Mouse (Mus musculus) T-cell, adult 66 days (primary cell): ENCODE measurements around the gene Olfr412. TPM values are rescaled to one million over a fixed set of nuclear protein-coding genes. Genes with fewer than 3 reads are reported as not detected.

Source experiments
- total RNA-seq, 2 experiments: library from RNA; stranded (reverse); gene quantifications; 3 replicates in 1 of 2; 4 replicates in 1 of 2; pipeline ENCODE4 v1.2.4; 2023

Gene Olfr412
- not detected for total RNA-seq

DNA sequence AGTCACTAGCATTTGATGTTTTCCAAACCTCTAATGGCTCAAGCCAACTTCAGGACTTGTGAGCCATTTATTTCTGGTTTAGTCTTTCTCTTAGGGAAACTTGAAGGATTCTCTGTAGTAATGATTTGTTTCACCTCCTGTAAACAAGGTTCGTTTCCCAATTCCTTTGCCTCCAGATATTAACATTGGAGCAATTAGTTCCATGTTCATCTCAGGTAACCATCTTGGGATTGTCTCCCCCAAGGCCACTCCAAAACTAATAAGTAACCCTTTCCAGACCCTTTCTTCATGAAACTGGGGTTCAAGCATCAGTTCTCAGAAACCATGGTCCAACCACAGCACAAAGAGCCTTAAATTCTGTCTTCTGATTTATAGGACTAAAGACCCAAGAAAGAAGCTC is at the start of gene Olfr412:
Olfr412 (plus strand) TSS at position 301 of the 400 bp plus-strand sequence.

DNA sequence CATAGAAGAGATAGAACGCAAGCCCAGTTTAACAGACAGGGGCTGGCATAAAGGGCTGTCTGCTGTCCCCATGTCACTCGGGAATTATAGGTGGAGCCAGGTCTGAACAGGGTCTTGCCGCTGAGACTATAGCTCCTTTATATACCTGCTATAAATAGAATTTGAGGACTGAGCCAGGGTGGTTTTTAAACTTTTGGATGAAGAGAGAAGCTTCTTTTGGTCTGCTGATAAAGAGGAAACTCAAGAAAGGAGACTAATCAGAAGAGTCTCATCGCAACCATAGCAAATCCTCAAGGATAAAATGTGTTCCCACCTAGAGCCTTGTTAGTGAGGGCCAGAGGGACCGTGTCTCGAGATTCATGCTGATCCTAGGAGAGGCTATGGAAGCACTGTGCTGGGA is 23.9 kb upstream of the Olfr412 start, which contains the start of gene Olfr410:
Olfr410 (minus strand) TSS at position 101 of the 400 bp plus-strand sequence.

DNA sequence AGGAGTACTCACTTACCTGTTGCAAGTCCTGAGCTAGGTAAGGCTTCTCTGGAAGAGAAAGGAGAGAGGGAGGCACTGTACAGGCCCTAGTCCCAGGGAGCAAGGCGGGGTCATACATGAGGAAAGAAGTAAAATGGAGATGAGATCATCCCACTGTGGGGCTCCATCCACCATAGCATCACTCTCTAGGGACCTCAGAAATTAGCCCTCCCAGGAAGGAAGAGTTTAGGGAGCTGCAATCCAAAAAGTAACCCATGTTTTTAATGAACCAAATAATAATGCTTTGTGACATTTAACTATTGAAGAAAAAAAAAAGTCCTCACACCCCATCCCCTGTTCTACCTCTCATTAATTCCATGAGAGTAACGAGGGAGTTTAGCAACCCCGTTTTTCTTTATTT is 9.3 kb upstream of the Olfr412 start, which contains the start of gene Olfr411:
Olfr411 (minus strand) TSS at position 101 of the 400 bp plus-strand sequence.

Other genes with a start within 250 kb of the Olfr412 start
- not detected for gene Olfr401, start 248.4 kb upstream of the Olfr412 start, total RNA-seq
- not detected for gene Olfr402, start 208.5 kb upstream of the Olfr412 start, total RNA-seq
- gene Olfr403, start 175.8 kb upstream of the Olfr412 start, total RNA-seq = not detected
- gene Olfr43, start 150.7 kb upstream of the Olfr412 start, total RNA-seq = not detected
- not detected for gene Olfr406, start 102.3 kb upstream of the Olfr412 start, total RNA-seq
- gene Olfr59, start 78.3 kb upstream of the Olfr412 start, total RNA-seq = not detected
- gene Olfr410, start 24.0 kb upstream of the Olfr412 start, total RNA-seq = not detected
- not detected for gene Olfr411, start 9.4 kb upstream of the Olfr412 start, total RNA-seq
- 1 to 10 TPM; 6.4 to 9.5 TPM for gene Rap1gap2, start 248.8 kb downstream of the Olfr412 start, total RNA-seq